Mouse (Mus musculus) heart, embryonic 15.5 days (tissue): ENCODE measurements at regions not wholly inside any gene's neighbourhood (a gene's known extent, or its start where the extent isn't known, plus 50 kb on each side); places are given as distances from the start of the nearest gene placed in this dataset.
"Not testable (repeated sequence)": the region's sequence is repeated elsewhere in the genome, so short reads cannot be mapped to it uniquely, and the experiment has no call there.

Experiments
- ATAC-seq: fragments of 200-750 bp; cut with Nextera tagmentation; replicated peaks from 2 replicates; pipeline ENCODE4 v1.8.0; 2017; ENCODE audit warnings: low read depth, moderate TSS enrichment; ENCODE audit not compliant: insufficient number of reproducible peaks, insufficient read depth, low FRiP score
- H3K27ac ChIP-seq: fragments of 300-500 bp; sonication (generic); 2 replicates; pipeline ENCODE4 v1.5.1; 2015; ENCODE audit warnings: mild to moderate bottlenecking, inconsistent platforms
- H3K27me3 ChIP-seq: fragments of 300-500 bp; sonication (generic); 2 replicates; pipeline ENCODE4 v1.6.1; 2015; ENCODE audit warnings: inconsistent platforms
- H3K36me3 ChIP-seq: fragments of 300-500 bp; sonication (generic); 2 replicates; pipeline ENCODE4 v1.6.1; 2015; ENCODE audit warnings: mild to moderate bottlenecking, inconsistent platforms
- H3K4me1 ChIP-seq: fragments of 300-500 bp; sonication (generic); replicated peaks from 2 replicates; pipeline ENCODE4 v1.6.1; 2015; ENCODE audit warnings: inconsistent platforms
- H3K4me2 ChIP-seq: fragments of 300-500 bp; sonication (generic); 2 replicates; pipeline ENCODE4 v1.6.1; 2015; ENCODE audit warnings: inconsistent platforms, mild to moderate bottlenecking, moderate library complexity
- H3K4me3 ChIP-seq: fragments of 300-500 bp; sonication (generic); 2 replicates; pipeline ENCODE4 v1.5.1; 2015; ENCODE audit warnings: mild to moderate bottlenecking, inconsistent platforms
- H3K9ac ChIP-seq: fragments of 300-500 bp; sonication (generic); 2 replicates; pipeline ENCODE4 v1.6.1; 2015; ENCODE audit warnings: mild to moderate bottlenecking, inconsistent platforms
- H3K9me3 ChIP-seq: fragments of 300-500 bp; sonication (generic); replicated peaks from 2 replicates; pipeline ENCODE4 v1.6.1; 2016; ENCODE audit warnings: inconsistent platforms
- WGBS: fragments of 180-500 bp; shearing (Covaris S2); methylation state at CpG from one replicate; pipeline ENCODE4 v1.1.7; 2015; ENCODE audit warnings: mixed read lengths; 5-methylcytosine and 5-hydroxymethylcytosine counted together

DNA sequence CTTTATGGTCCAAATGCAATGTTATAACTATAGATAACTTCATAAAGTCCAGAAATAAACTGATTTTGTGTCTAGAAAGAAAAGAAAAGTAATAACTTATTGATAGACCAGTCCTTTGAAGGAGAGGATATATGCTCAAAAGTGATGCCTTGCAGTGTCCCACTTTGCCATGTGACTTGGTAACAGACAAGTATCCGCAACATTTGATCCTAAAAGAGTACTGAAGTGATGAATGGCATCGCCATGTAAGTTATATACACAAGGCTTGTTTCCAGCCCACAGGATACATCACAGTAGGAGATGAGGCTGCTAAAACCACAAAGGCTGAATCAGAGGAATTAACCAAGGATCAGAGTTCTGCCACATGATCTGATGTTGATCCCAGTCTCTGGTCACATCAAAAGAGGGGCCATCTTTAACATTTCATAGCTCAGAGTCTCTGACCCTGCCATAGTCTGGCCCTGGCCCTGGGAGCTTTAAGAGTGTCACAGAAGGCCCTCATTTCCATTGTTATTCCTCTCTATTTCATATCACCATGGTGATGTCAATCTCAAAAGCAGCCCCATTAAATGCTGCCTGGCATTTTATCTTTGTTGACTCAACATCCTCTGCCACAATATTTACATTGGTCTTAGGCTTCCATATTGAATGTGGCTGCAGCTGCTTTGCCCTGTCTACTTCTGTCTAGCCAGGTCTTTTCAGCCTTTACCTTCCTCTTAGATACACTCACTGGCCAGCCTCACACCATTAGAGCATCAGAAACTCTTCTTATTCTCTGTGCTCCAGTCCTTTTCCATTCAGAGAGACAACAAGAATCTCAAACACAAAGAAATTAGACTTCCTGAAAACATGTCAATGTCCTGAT is 506.4 kb upstream of the Gm9747 start:
- H3K27ac ChIP-seq: no peak overlapping the region
- no peaks in the 10 kb centered on the region for H3K27me3 ChIP-seq
- no peak overlapping the region for H3K4me3 ChIP-seq
- no peak overlapping the region for H3K9ac ChIP-seq
- WGBS: 95% methylated on average over 2 of the region's 2 CpGs
- ATAC-seq: no peak
- no peak overlapping the region for H3K4me2 ChIP-seq
- H3K4me1 ChIP-seq: peaks cover 11% of the 10 kb centered on the region
- no peaks in the 10 kb centered on the region for H3K36me3 ChIP-seq
- H3K9me3 ChIP-seq: no peaks in the 10 kb centered on the region

DNA sequence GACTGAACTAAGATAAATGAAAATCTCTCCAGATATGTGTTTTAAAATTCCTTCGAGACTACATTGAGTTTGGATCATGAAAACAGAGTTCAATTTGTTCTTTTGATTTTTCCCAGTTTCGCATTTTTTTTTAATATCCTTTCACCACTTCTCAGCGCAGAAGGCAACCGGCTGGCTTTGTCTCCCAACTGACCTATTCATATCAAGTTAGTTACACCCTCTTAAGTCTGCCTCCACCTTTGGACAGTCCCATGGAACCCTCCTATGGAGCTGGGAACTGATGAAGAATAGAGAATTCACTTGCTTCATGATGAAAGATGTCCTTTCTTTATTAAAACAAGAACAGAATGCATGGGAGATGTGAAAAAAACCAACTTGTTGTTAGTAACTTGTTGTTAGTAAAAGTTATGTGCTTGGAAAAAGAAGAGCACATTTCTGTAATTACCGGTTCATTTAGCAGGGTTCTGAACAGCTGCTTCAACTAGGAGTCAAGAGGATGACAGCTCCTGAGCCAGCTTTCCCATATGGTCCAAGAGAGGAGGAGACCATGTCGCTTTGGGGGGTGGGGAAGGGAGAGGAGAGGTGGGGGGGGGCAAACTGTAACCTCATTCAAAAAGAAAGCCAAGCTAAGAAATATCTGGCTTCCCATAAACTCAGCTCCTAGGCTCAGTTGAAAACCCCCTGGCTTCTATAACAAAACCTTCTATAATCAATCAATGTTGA is 495.6 kb upstream of the Gm9747 start:
- 72% methylated on average over 6 of the region's 6 CpGs for WGBS
- Histone ChIP-seq H3K27ac (no peak overlapping the region), H3K27me3 (no peaks in the 10 kb centered on the region), H3K9me3 (no peaks in the 10 kb centered on the region), H3K4me3 (no peak overlapping the region), H3K9ac (no peak overlapping the region), H3K4me2 (no peak overlapping the region), H3K4me1 (no peaks in the 10 kb centered on the region), H3K36me3 (no peaks in the 10 kb centered on the region)
- ATAC-seq: no peak

DNA sequence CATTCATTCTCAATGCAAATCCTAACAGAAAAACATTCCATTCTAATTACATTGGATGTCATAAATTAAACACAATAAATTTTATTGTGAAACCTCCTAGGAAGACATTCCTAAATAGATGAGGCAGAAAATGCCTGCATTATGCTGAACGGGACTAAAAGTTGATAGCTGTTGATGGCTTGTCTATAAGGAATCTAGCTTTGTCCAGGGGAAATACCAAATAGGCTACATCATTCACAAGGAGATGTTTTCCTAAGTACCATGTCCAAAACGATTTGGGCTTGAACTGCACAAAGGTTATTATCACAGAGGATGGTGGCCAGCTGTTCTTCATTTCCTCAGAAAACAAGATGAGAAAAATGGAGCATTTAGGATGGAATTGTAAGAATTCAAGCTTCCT is 494.5 kb upstream of the Gm9747 start:
- WGBS: 27% methylated on average over 2 of the region's 2 CpGs
- no peaks in the 10 kb centered on the region for H3K9me3 ChIP-seq
- no peak overlapping the region for H3K27ac ChIP-seq
- H3K4me2 ChIP-seq: no peak overlapping the region
- no peak overlapping the region for H3K4me3 ChIP-seq
- no peaks in the 10 kb centered on the region for H3K27me3 ChIP-seq
- no peaks in the 10 kb centered on the region for H3K36me3 ChIP-seq
- H3K9ac ChIP-seq: no peak overlapping the region
- H3K4me1 ChIP-seq: no peaks in the 10 kb centered on the region
- no peak for ATAC-seq

DNA sequence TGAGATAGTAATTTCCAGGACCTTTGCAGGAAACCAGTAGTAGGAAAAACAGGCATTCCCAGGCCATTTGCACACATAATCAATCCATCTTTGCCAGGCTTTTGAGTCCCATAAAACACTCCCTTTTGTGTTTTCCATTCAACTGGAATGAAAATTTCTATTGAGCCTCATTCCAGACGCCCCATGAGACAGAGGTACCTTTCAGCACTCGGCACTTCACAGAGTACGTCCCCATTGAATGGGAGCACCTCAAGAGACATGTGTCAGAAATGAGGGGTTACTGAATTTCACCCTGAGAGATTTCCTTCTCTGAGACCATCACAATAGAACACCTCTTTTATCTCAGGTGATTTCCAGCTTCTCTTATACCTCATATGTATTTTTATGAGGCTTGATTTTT is 493.5 kb upstream of the Gm9747 start:
- H3K36me3 ChIP-seq: no peaks in the 10 kb centered on the region
- H3K4me3 ChIP-seq: no peak overlapping the region
- 73% methylated on average over 3 of the region's 3 CpGs for WGBS
- no peak overlapping the region for H3K4me2 ChIP-seq
- no peaks in the 10 kb centered on the region for H3K9me3 ChIP-seq
- H3K27ac ChIP-seq: no peak overlapping the region
- peaks cover 2% of the 10 kb centered on the region for H3K4me1 ChIP-seq
- H3K27me3 ChIP-seq: no peaks in the 10 kb centered on the region
- no peak for ATAC-seq
- no peak overlapping the region for H3K9ac ChIP-seq

DNA sequence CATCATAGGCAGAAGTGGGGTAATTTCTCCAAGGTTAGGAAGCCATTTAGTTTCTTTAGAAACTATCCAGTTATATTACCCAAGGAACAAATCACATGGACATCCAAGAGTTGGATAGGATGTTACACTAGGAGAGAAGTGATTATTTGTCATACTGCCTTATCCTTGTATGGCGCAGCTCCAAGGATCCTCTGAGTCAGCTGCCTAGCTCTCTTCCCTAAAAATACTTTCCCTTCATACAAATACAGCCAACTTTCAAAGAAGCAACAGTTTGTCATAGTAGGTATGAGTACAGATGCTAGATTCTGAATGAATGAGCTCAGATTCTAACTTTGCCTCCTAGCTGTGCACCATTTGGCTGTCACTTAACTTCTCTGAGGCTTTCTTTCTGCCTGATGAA is 492.9 kb upstream of the Gm9747 start:
- Histone ChIP-seq H3K4me3 (no peak overlapping the region), H3K9ac (no peak overlapping the region), H3K27ac (no peak overlapping the region), H3K27me3 (no peaks in the 10 kb centered on the region), H3K4me2 (no peak overlapping the region), H3K9me3 (no peaks in the 10 kb centered on the region), H3K4me1 (peaks cover 8% of the 10 kb centered on the region), H3K36me3 (no peaks in the 10 kb centered on the region)
- 85% methylated on average over 1 of the region's 1 CpGs for WGBS
- ATAC-seq: no peak

DNA sequence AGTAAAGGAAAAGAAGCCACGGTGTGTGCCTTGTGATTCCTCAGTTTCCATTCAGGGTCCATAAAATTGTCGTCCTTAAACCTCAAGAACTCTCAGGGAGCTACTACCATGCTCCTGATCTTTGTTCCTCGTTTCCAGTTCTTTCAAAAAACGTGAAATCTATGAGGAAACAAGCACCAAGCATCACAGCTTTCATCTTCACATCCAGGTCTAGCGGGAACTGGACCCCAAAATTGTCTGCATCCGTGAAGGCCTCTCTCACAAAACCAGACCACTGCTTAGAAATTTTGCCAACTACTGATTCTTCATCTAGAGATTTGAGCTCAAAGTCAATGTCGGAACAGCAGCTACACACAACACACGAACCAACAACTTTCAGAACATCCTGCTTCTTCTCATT is 491.0 kb upstream of the Gm9747 start:
- ATAC-seq, H3K27ac ChIP-seq, H3K27me3 ChIP-seq, H3K36me3 ChIP-seq, H3K9me3 ChIP-seq, H3K4me1 ChIP-seq, H3K4me3 ChIP-seq, H3K9ac ChIP-seq, H3K4me2 ChIP-seq: not testable (repeated sequence)
- 82% methylated on average over 8 of the region's 8 CpGs for WGBS

DNA sequence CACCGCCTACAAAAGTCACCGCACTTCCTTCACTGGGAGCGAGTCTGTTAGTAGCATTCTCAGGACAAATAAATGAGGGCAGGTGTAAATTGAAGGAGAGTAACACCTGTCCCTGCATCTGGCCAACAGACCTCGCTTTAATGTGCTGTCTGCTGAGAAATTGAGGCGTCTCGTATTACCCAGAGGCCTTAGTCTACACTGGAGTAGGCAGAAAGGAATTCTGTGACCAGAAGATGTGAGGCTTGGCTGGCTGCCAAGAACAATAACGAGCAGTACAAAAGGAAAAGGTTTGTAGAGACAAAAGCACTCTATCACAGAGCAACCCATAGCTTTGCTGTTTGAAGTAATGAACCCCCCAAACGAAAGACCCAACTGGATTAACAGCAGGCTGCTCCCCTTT is 488.4 kb upstream of the Gm9747 start:
- 34% methylated on average over 8 of the region's 8 CpGs for WGBS
- peaks cover 9% of the 10 kb centered on the region for H3K4me1 ChIP-seq
- no peaks in the 10 kb centered on the region for H3K9me3 ChIP-seq
- ATAC-seq: peak; percentile 47; the same call in 1 of the 2 replicates
- H3K4me2 ChIP-seq: no peak overlapping the region
- H3K36me3 ChIP-seq: no peaks in the 10 kb centered on the region
- no peak overlapping the region for H3K4me3 ChIP-seq
- H3K27ac ChIP-seq: 0 out of 2 replicates have a peak overlapping the region, but pooled peaks have one; percentile 20
- H3K9ac ChIP-seq: no peak overlapping the region
- no peaks in the 10 kb centered on the region for H3K27me3 ChIP-seq

DNA sequence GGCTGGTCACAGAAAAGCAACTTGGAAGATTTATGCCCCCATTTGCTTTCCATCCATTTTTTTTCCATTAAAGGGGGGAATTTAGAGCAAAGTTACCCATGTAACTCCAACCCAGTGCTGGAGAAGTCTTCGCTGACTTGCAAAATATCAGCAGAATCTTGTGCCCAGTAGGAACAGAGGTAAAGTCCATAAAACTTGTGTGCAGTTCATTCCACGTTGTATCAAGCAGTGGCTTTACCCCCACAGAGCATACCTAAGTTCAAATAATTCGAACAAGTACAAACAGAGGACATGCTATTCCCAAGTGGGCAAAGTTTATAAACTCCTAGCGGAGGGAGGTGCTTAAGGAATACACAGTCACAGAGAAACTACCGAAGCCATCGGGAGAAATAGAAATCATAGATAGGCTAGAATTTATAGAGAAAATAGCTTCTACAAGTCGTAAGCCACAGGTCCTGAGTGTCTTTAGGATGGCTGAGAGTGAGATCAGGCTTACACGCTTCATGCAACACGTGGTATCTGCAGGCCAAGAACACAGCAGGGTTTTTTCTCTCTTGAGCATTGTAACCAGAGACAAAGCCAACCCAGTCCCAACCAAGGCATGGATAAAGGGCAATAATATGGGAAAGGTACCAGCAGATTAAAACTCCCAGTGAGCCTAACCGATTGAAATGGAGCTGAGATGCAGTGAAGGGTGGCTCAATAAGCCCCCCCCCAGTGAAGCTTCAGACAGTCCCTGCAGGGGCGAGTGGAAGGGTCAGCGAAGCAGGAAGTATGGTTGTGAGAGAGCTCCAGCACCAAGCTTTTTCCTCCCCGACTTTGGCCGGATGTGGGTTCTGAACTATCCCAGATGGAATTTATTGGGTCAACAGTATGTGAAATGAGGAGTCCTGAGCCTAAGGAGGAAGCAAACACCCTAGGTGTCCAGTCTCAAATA is 487.6 kb upstream of the Gm9747 start:
- no peak for ATAC-seq
- 80% methylated on average over 14 of the region's 14 CpGs for WGBS

DNA sequence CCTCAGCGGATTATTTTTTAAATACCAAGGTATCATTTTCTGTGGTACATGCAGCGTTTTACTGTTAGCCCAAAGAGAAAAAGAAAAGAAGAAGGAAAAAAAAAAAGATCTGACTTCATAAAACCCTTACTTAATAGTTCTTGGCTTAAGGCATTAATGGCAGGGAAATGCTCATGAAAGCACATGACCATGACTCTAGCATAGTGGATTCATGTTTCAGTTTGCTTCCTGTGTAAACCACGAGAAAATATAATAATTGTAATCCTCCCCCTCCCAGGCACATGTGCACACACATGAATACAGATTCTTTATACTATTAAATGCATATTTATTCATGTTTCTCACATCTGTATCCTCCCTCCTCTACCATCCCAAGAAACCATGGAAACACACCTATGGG is 486.9 kb upstream of the Gm9747 start:
- no peaks in the 10 kb centered on the region for H3K36me3 ChIP-seq
- WGBS: 88% methylated on average over 3 of the region's 3 CpGs
- H3K4me1 ChIP-seq: peaks cover 11% of the 10 kb centered on the region
- ATAC-seq: no peak
- H3K27ac ChIP-seq: no peak overlapping the region
- no peak overlapping the region for H3K4me3 ChIP-seq
- H3K9ac ChIP-seq: no peak overlapping the region
- H3K9me3 ChIP-seq: no peaks in the 10 kb centered on the region
- H3K27me3 ChIP-seq: no peaks in the 10 kb centered on the region
- no peak overlapping the region for H3K4me2 ChIP-seq

More for the DNA sequence above, 487.6 kb upstream of the Gm9747 start:
- H3K9ac ChIP-seq: no peak overlapping the region
- H3K36me3 ChIP-seq: no peaks in the 10 kb centered on the region
- H3K4me1 ChIP-seq: peaks cover 9% of the 10 kb centered on the region
- H3K27ac ChIP-seq: 0 out of 2 replicates have a peak overlapping the region, but pooled peaks have one; percentile 20
- H3K4me2 ChIP-seq: no peak overlapping the region
- H3K9me3 ChIP-seq: no peaks in the 10 kb centered on the region
- H3K27me3 ChIP-seq: no peaks in the 10 kb centered on the region
- H3K4me3 ChIP-seq: no peak overlapping the region

DNA sequence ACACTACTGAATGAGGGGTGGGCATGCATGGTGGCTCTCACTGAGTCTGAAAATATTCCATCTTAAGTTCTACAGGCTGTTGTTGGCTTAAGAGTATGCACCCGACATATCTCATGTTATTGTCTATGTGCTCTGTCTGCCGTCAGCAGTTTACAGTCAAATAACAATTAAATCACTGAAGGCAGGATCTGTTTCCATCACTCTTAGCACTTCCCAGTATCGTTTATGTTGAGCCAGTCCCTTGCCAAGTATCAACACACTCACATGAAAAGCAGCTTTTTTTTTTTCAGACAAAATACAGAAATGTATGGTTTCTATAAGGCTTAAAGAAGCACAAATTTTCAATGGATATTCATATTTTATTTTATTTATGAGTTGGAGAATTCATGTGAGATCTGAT is 485.9 kb upstream of the Gm9747 start:
- Histone ChIP-seq H3K4me2 (no peak overlapping the region), H3K27ac (no peak overlapping the region), H3K27me3 (no peaks in the 10 kb centered on the region), H3K36me3 (no peaks in the 10 kb centered on the region), H3K9ac (no peak overlapping the region), H3K4me1 (peaks cover 12% of the 10 kb centered on the region), H3K4me3 (no peak overlapping the region), H3K9me3 (no peaks in the 10 kb centered on the region)
- ATAC-seq: no peak
- 54% methylated on average over 3 of the region's 3 CpGs for WGBS

DNA sequence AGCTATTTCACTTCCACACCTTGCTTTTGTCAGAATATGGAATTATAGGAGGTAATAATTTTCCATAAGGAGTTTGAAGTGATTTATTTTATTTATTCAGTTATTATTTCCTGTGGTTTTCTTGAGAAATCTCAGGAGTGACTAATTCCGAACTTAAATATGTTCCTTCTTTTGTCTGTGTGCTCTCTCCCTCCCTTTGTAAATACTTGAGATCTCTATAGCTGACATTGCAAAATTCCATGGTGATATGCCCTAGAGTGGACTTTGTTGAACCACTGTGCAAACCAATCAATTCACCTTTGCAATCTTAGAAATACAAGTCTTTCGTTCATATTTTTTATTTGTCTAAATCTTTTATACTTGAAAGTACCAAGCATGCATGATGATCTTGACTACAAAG is 478.8 kb upstream of the Gm9747 start:
- H3K36me3 ChIP-seq: no peaks in the 10 kb centered on the region
- H3K27me3 ChIP-seq: no peaks in the 10 kb centered on the region
- H3K9me3 ChIP-seq: no peaks in the 10 kb centered on the region
- no peak for ATAC-seq
- no peak overlapping the region for H3K27ac ChIP-seq
- H3K9ac ChIP-seq: no peak overlapping the region
- no peak overlapping the region for H3K4me2 ChIP-seq
- no peak overlapping the region for H3K4me3 ChIP-seq
- WGBS: 82% methylated on average over 2 of the region's 2 CpGs
- 0 out of 2 replicates have a peak, but pooled peaks cover 5% of the 10 kb centered on the region for H3K4me1 ChIP-seq
